Mouse (Mus musculus) layer of hippocampus, adult 9-11 months (tissue): Measurements from ENCODE around the gene Bex3.
A peak's percentile ranks its signal among the peaks of the same experiment; 100 is the strongest.
"Not testable (repeated sequence)": the region's sequence is repeated elsewhere in the genome, so short reads cannot be mapped to it uniquely, and the experiment has no call there.

Experiments
- DNase-seq: peaks from one replicate; pipeline ENCODE4 v3.0.0; 2022

Bex3 gene

GRCm38 (mm10) chrX:136269743-136270392, at the start of gene Bex3:
TSS of gene Bex3 (plus strand) at chrX:136270253.
- peak; percentile 67 for DNase-seq

- no peak for DNase-seq
Observed at GRCm38 (mm10) chrX:136223714-136224113, 46.3 kb upstream of the Bex3 start.

GRCm38 (mm10) chrX:136227768-136228167, 42.3 kb upstream of the Bex3 start:
- no peak for DNase-seq

- no peak for DNase-seq
Observed at GRCm38 (mm10) chrX:136238118-136238517, 31.9 kb upstream of the Bex3 start.

GRCm38 (mm10) chrX:136243181-136243580, 26.9 kb upstream of the Bex3 start:
- DNase-seq: no peak

GRCm38 (mm10) chrX:136244574-136245229, 25.4 kb upstream of the Bex3 start, which contains the start of gene Tceal9:
TSS of gene Tceal9 (plus strand) at chrX:136245079.
- DNase-seq: peak; percentile 78

GRCm38 (mm10) chrX:136245521-136246071, 24.5 kb upstream of the Bex3 start:
- no peak for DNase-seq

GRCm38 (mm10) chrX:136248811-136249210, 21.2 kb upstream of the Bex3 start:
- no peak for DNase-seq

- no peak for DNase-seq
Observed at GRCm38 (mm10) chrX:136249671-136250070, 20.4 kb upstream of the Bex3 start.

- no peak for DNase-seq
Observed at GRCm38 (mm10) chrX:136252023-136252729, 17.9 kb upstream of the Bex3 start.

- no peak for DNase-seq
Observed at GRCm38 (mm10) chrX:136267720-136268119, 2.3 kb upstream of the Bex3 start.

GRCm38 (mm10) chrX:136268173-136268572, 1.9 kb upstream of the Bex3 start:
- DNase-seq: no peak

- DNase-seq: not testable (repeated sequence)
Observed at GRCm38 (mm10) chrX:136270393-136271111, 499 bp downstream of the Bex3 start.

- DNase-seq: no peak
Observed at GRCm38 (mm10) chrX:136274542-136274941, 4.5 kb downstream of the Bex3 start.

- DNase-seq: no peak
Observed at GRCm38 (mm10) chrX:136275386-136275785, 5.3 kb downstream of the Bex3 start.

GRCm38 (mm10) chrX:136277577-136277976, 7.5 kb downstream of the Bex3 start:
- no peak for DNase-seq

GRCm38 (mm10) chrX:136278401-136278800, 8.3 kb downstream of the Bex3 start:
- DNase-seq: no peak

- no peak for DNase-seq
Observed at GRCm38 (mm10) chrX:136279410-136279809, 9.4 kb downstream of the Bex3 start.

- peak; percentile 60 for DNase-seq
Observed at GRCm38 (mm10) chrX:136290817-136291281, 20.8 kb downstream of the Bex3 start.

GRCm38 (mm10) chrX:136304295-136304694, 34.2 kb downstream of the Bex3 start:
- DNase-seq: no peak

- DNase-seq: no peak
Observed at GRCm38 (mm10) chrX:136306196-136306595, 36.1 kb downstream of the Bex3 start.

GRCm38 (mm10) chrX:136313303-136313702, 43.2 kb downstream of the Bex3 start:
- peak; percentile 28 for DNase-seq
